Mouse (Mus musculus): ENCODE data around the gene Trip13. TPM values are rescaled to one million over a fixed set of nuclear protein-coding genes. Genes with fewer than 3 reads are reported as not detected.

The Trip13 gene
- 27.0 and 28.9 TPM in 2 replicates for polyA plus RNA-seq (2016; fragmentation: Nextera tagmentation; extraction: Ambion mirVana)

- peak within 1 kb of the TSS; percentile 83 for H3K4me2 ChIP-seq (replicated peaks)
- H3K9ac ChIP-seq: peak within 1 kb of the TSS; percentile 76
- no peaks in the 10 kb centered on the region for H3K9me3 ChIP-seq
- no peaks in the 10 kb centered on the region for H3K27me3 ChIP-seq (replicated peaks)
- peak within 1 kb of the TSS; percentile 60 for H3K27ac ChIP-seq
- peak; percentile 98 for ATAC-seq (ENCODE audit: low FRiP score, low read depth)
- H3K36me3 ChIP-seq: peaks cover 26% of the 10 kb centered on the region
- peaks cover 16% of the 10 kb centered on the region for H3K4me1 ChIP-seq
- WGBS: under 1% methylated on average over 82 of the region's 82 CpGs
- peak within 1 kb of the TSS; percentile 71 for H3K4me3 ChIP-seq
Measured at GRCm38 (mm10) chr13:73937321-73938176, at the start of gene Trip13, which contains the start of gene Brd9. TSS of gene Trip13 (minus strand) at chr13:73937784. TSS of gene Brd9 (plus strand) at chr13:73937811.

GRCm38 (mm10) chr13:73976935-73977334 lies 39.4 kb upstream of the Trip13 start:
- ATAC-seq (ENCODE audit: low FRiP score, low read depth): no peak
- Histone ChIP-seq H3K27ac (no peak overlapping the region), H3K27me3 (replicated peaks) (no peaks in the 10 kb centered on the region), H3K9me3 (no peaks in the 10 kb centered on the region), H3K4me3 (no peak overlapping the region), H3K36me3 (no peaks in the 10 kb centered on the region), H3K4me1 (no peaks in the 10 kb centered on the region), H3K4me2 (replicated peaks) (no peak overlapping the region), H3K9ac (no peak overlapping the region)
- WGBS: 88% methylated on average over 5 of the region's 5 CpGs

- 91% methylated on average over 3 of the region's 3 CpGs for WGBS
- no peak overlapping the region for H3K27ac ChIP-seq
- no peak overlapping the region for H3K4me2 ChIP-seq (replicated peaks)
- H3K27me3 ChIP-seq (replicated peaks): no peaks in the 10 kb centered on the region
- no peak overlapping the region for H3K4me3 ChIP-seq
- H3K9me3 ChIP-seq: no peaks in the 10 kb centered on the region
- H3K4me1 ChIP-seq: no peaks in the 10 kb centered on the region
- no peak for ATAC-seq (ENCODE audit: low FRiP score, low read depth)
- no peak overlapping the region for H3K9ac ChIP-seq
- no peaks in the 10 kb centered on the region for H3K36me3 ChIP-seq
Measured at GRCm38 (mm10) chr13:73974523-73974922, 36.9 kb upstream of the Trip13 start.

- no peak overlapping the region for H3K9ac ChIP-seq
- peak; percentile 85; the same call in 1 of the 2 replicates for ATAC-seq (ENCODE audit: low FRiP score, low read depth)
- H3K4me3 ChIP-seq: no peak overlapping the region
- no peak overlapping the region for H3K4me2 ChIP-seq (replicated peaks)
- 47% methylated on average over 12 of the region's 12 CpGs for WGBS
- H3K27me3 ChIP-seq (replicated peaks): no peaks in the 10 kb centered on the region
- no peaks in the 10 kb centered on the region for H3K36me3 ChIP-seq
- no peaks in the 10 kb centered on the region for H3K4me1 ChIP-seq
- H3K9me3 ChIP-seq: no peaks in the 10 kb centered on the region
- no peak overlapping the region for H3K27ac ChIP-seq
Measured at GRCm38 (mm10) chr13:73970545-73971448, 33.2 kb upstream of the Trip13 start.

GRCm38 (mm10) chr13:73963551-73963950 lies 26.0 kb upstream of the Trip13 start, which contains the start of gene Zdhhc11:
TSS of gene Zdhhc11 (plus strand) at chr13:73963851.
- H3K4me3 ChIP-seq: no peak within 1 kb of the TSS
- H3K27me3 ChIP-seq (replicated peaks): no peaks in the 10 kb centered on the region
- peaks cover 35% of the 10 kb centered on the region for H3K36me3 ChIP-seq
- H3K4me1 ChIP-seq: no peaks in the 10 kb centered on the region
- H3K9ac ChIP-seq: no peak within 1 kb of the TSS
- no peak within 1 kb of the TSS for H3K4me2 ChIP-seq (replicated peaks)
- no peak for ATAC-seq (ENCODE audit: low FRiP score, low read depth)
- WGBS: 89% methylated on average over 5 of the region's 5 CpGs
- no peak within 1 kb of the TSS for H3K27ac ChIP-seq
- no peaks in the 10 kb centered on the region for H3K9me3 ChIP-seq

GRCm38 (mm10) chr13:73961177-73961576 lies 23.6 kb upstream of the Trip13 start:
- Histone ChIP-seq H3K4me1 (no peaks in the 10 kb centered on the region), H3K27ac (no peak overlapping the region), H3K27me3 (replicated peaks) (no peaks in the 10 kb centered on the region), H3K9me3 (no peaks in the 10 kb centered on the region), H3K4me2 (replicated peaks) (no peak overlapping the region), H3K36me3 (peaks cover 57% of the 10 kb centered on the region), H3K4me3 (no peak overlapping the region), H3K9ac (no peak overlapping the region)
- 85% methylated on average over 4 of the region's 4 CpGs for WGBS
- no peak for ATAC-seq (ENCODE audit: low FRiP score, low read depth)

- Histone ChIP-seq H3K9me3 (no peaks in the 10 kb centered on the region), H3K27ac (no peak overlapping the region), H3K4me2 (replicated peaks) (no peak overlapping the region), H3K4me1 (no peaks in the 10 kb centered on the region), H3K4me3 (no peak overlapping the region), H3K27me3 (replicated peaks) (no peaks in the 10 kb centered on the region), H3K9ac (no peak overlapping the region), H3K36me3 (peaks cover 67% of the 10 kb centered on the region)
- 93% methylated on average over 10 of the region's 10 CpGs for WGBS
- no peak for ATAC-seq (ENCODE audit: low FRiP score, low read depth)
Measured at GRCm38 (mm10) chr13:73960117-73960652, 22.6 kb upstream of the Trip13 start.

- H3K4me3 ChIP-seq: no peak overlapping the region
- H3K4me2 ChIP-seq (replicated peaks): no peak overlapping the region
- no peaks in the 10 kb centered on the region for H3K9me3 ChIP-seq
- no peak for ATAC-seq (ENCODE audit: low FRiP score, low read depth)
- no peaks in the 10 kb centered on the region for H3K4me1 ChIP-seq
- WGBS: 91% methylated on average over 5 of the region's 5 CpGs
- H3K36me3 ChIP-seq: peaks cover 89% of the 10 kb centered on the region
- no peak overlapping the region for H3K9ac ChIP-seq
- no peak overlapping the region for H3K27ac ChIP-seq
- H3K27me3 ChIP-seq (replicated peaks): no peaks in the 10 kb centered on the region
Measured at GRCm38 (mm10) chr13:73955531-73955930, 17.9 kb upstream of the Trip13 start.

GRCm38 (mm10) chr13:73954666-73955065 lies 17.1 kb upstream of the Trip13 start:
- Histone ChIP-seq H3K9ac (no peak overlapping the region), H3K9me3 (no peaks in the 10 kb centered on the region), H3K36me3 (peaks cover 89% of the 10 kb centered on the region), H3K27ac (no peak overlapping the region), H3K4me2 (replicated peaks) (no peak overlapping the region), H3K4me3 (no peak overlapping the region), H3K27me3 (replicated peaks) (no peaks in the 10 kb centered on the region), H3K4me1 (no peaks in the 10 kb centered on the region)
- no peak for ATAC-seq (ENCODE audit: low FRiP score, low read depth)
- WGBS: 49% methylated on average over 6 of the region's 6 CpGs

- no peaks in the 10 kb centered on the region for H3K4me1 ChIP-seq
- no peak overlapping the region for H3K9ac ChIP-seq
- no peak for ATAC-seq (ENCODE audit: low FRiP score, low read depth)
- peaks cover 92% of the 10 kb centered on the region for H3K36me3 ChIP-seq
- 89% methylated on average over 1 of the region's 1 CpGs for WGBS
- H3K4me2 ChIP-seq (replicated peaks): no peak overlapping the region
- H3K27me3 ChIP-seq (replicated peaks): no peaks in the 10 kb centered on the region
- no peak overlapping the region for H3K4me3 ChIP-seq
- no peaks in the 10 kb centered on the region for H3K9me3 ChIP-seq
- no peak overlapping the region for H3K27ac ChIP-seq
Measured at GRCm38 (mm10) chr13:73953551-73954130, 16.1 kb upstream of the Trip13 start.

- Histone ChIP-seq H3K9ac (no peak overlapping the region), H3K4me1 (no peaks in the 10 kb centered on the region), H3K4me3 (no peak overlapping the region), H3K36me3 (peaks cover 91% of the 10 kb centered on the region), H3K27ac (no peak overlapping the region), H3K4me2 (replicated peaks) (no peak overlapping the region), H3K9me3 (no peaks in the 10 kb centered on the region), H3K27me3 (replicated peaks) (no peaks in the 10 kb centered on the region)
- 95% methylated on average over 9 of the region's 9 CpGs for WGBS
- ATAC-seq (ENCODE audit: low FRiP score, low read depth): no peak
Measured at GRCm38 (mm10) chr13:73944606-73945005, 7.0 kb upstream of the Trip13 start.

Measured in neural tube, embryonic 12.5 days (tissue).